Mouse (Mus musculus) MEL (cell line): ENCODE measurements at regions not wholly inside any gene's neighbourhood (a gene's known extent, or its start where the extent isn't known, plus 50 kb on each side); places are given as distances from the start of the nearest gene placed in this dataset.

ENCODE experiments used
- DNase-seq: peaks from one replicate; pipeline ENCODE4 v3.0.0; 2011; ENCODE audit warnings: low read depth, low spot score
- H3K27ac ChIP-seq: 2 replicates; pipeline ENCODE4 v1.5.1; 2012; ENCODE audit warnings: low read depth, mild to moderate bottlenecking, control low read depth, low read length, moderate library complexity; ENCODE audit not compliant: control insufficient read depth
- H3K27me3 ChIP-seq, 2 experiments: fragments of 150-350 bp in 1 of 2; sonication (generic) in 1 of 2; 2 replicates each; pipeline ENCODE4 v1.6.1; 2012; ENCODE audit warnings: low read length in 2 of 2, mild to moderate bottlenecking in 2 of 2, improper control_type of control experiment in 1 of 2, moderate library complexity in 1 of 2; ENCODE audit not compliant: insufficient read depth in 2 of 2, control insufficient read depth in 1 of 2
- H3K36me3 ChIP-seq, 2 experiments: 2 replicates each; pipeline ENCODE4 v1.6.1; 2012 to 2014; ENCODE audit warnings: low read length in 2 of 2, improper control_type of control experiment in 1 of 2, inconsistent platforms in 1 of 2, mild to moderate bottlenecking in 1 of 2; ENCODE audit not compliant: insufficient read depth in 2 of 2, control insufficient read depth in 1 of 2
- H3K4me1 ChIP-seq, 2 experiments: fragments of 150-350 bp in 1 of 2; sonication (generic) in 1 of 2; 2 replicates each; pipeline ENCODE4 v1.6.1; 2012; ENCODE audit warnings: low read length in 2 of 2, improper control_type of control experiment in 1 of 2, mild to moderate bottlenecking in 1 of 2; ENCODE audit not compliant: insufficient read depth in 2 of 2, control insufficient read depth in 1 of 2
- H3K4me3 ChIP-seq, 2 experiments: fragments of 150-350 bp in 1 of 2; sonication (generic) in 1 of 2; 2 replicates each; pipeline ENCODE4 v1.5.1; 2012; ENCODE audit warnings: low read depth in 2 of 2, low read length in 2 of 2, mild to moderate bottlenecking in 2 of 2, moderate library complexity in 2 of 2, control low read depth in 1 of 2, improper control_type of control experiment in 1 of 2; ENCODE audit not compliant: control insufficient read depth in 1 of 2, insufficient read depth in 1 of 2
- H3K79me2 ChIP-seq: 2 replicates; pipeline ENCODE4 v1.6.1; 2012; ENCODE audit warnings: mild to moderate bottlenecking, low read length, moderate library complexity; ENCODE audit not compliant: control insufficient read depth, poor library complexity, insufficient read depth
- H3K9ac ChIP-seq: 2 replicates; pipeline ENCODE4 v1.6.1; 2012; ENCODE audit warnings: low read depth, mild to moderate bottlenecking, control low read depth, low read length, moderate library complexity; ENCODE audit not compliant: control insufficient read depth, poor library complexity, severe bottlenecking
- H3K9me3 ChIP-seq: fragments of 150-350 bp; sonication (generic); replicated peaks from 2 replicates; pipeline ENCODE4 v1.6.1; 2012; ENCODE audit warnings: mild to moderate bottlenecking, low read length, improper control_type of control experiment, moderate library complexity; ENCODE audit not compliant: insufficient read depth
- BHLHE40 ChIP-seq: IDR thresholded peaks from 2 replicates; pipeline ENCODE4 v1.6.1; 2012; ENCODE audit warnings: low read depth, mild to moderate bottlenecking, inconsistent platforms, low read length, improper control_type of control experiment, borderline replicate concordance
- CHD2 ChIP-seq: IDR thresholded peaks from 2 replicates; pipeline ENCODE4 v1.6.1; 2011; ENCODE audit warnings: low read length, improper control_type of control experiment
- CTCF ChIP-seq, 3 experiments: IDR thresholded peaks in 2 of 3; conservative IDR thresholded peaks in 1 of 3; 2 replicates each; pipeline ENCODE4 v1.5.1; 2011 to 2012; ENCODE audit warnings: low read length in 3 of 3, low read depth in 2 of 3, mild to moderate bottlenecking in 2 of 3, improper control_type of control experiment in 1 of 3, inconsistent platforms in 1 of 3, mixed read lengths in 1 of 3, moderate library complexity in 1 of 3; ENCODE audit not compliant: control insufficient read depth in 1 of 3, insufficient read depth in 1 of 3, poor library complexity in 1 of 3, severe bottlenecking in 1 of 3
- E2F4 ChIP-seq: IDR thresholded peaks from 2 replicates; pipeline ENCODE4 v1.6.1; 2011; ENCODE audit warnings: low read depth, low read length, improper control_type of control experiment, borderline replicate concordance
- ELF1 ChIP-seq: IDR thresholded peaks from 2 replicates; pipeline ENCODE4 v1.6.1; 2014; ENCODE audit warnings: low read depth, mild to moderate bottlenecking, inconsistent platforms, low read length, improper control_type of control experiment, moderate library complexity
- EP300 ChIP-seq, 2 experiments: IDR thresholded peaks; 2 replicates each; pipeline ENCODE4 v1.6.1; 2011; ENCODE audit warnings: improper control_type of control experiment in 2 of 2, low read length in 2 of 2, low read depth in 1 of 2, mild to moderate bottlenecking in 1 of 2
- GABPA ChIP-seq: IDR thresholded peaks from 2 replicates; pipeline ENCODE4 v1.6.1; 2012; ENCODE audit warnings: low read depth, mild to moderate bottlenecking, inconsistent platforms, low read length, improper control_type of control experiment, moderate library complexity
- GATA1 ChIP-seq: IDR thresholded peaks from 2 replicates; pipeline ENCODE4 v1.6.1; 2011; ENCODE audit warnings: low read depth, low read length, improper control_type of control experiment
- HCFC1 ChIP-seq: IDR thresholded peaks from 2 replicates; pipeline ENCODE4 v1.6.1; 2012; ENCODE audit warnings: low read depth, mild to moderate bottlenecking, inconsistent platforms, low read length, improper control_type of control experiment, moderate library complexity
- MAZ ChIP-seq: IDR thresholded peaks from 2 replicates; pipeline ENCODE4 v1.6.1; 2012; ENCODE audit warnings: low read depth, mild to moderate bottlenecking, inconsistent platforms, low read length, improper control_type of control experiment
- MYC ChIP-seq: IDR thresholded peaks from 2 replicates; pipeline ENCODE4 v1.6.1; 2011; ENCODE audit warnings: low read depth, mild to moderate bottlenecking, low read length, improper control_type of control experiment, moderate library complexity
- POLR2A ChIP-seq, 2 experiments: IDR thresholded peaks; 2 replicates each; pipeline ENCODE4 v1.6.1; 2011 to 2012; ENCODE audit warnings: low read length in 2 of 2, mild to moderate bottlenecking in 2 of 2, control low read depth in 1 of 2, improper control_type of control experiment in 1 of 2, low read depth in 1 of 2, moderate library complexity in 1 of 2; ENCODE audit not compliant: control insufficient read depth in 1 of 2, insufficient read depth in 1 of 2, poor library complexity in 1 of 2
- POLR2AphosphoS5 ChIP-seq: IDR thresholded peaks from 2 replicates; pipeline ENCODE4 v1.6.1; 2012; ENCODE audit warnings: low read depth, borderline replicate concordance, mild to moderate bottlenecking, inconsistent platforms, low read length, moderate library complexity, mixed read lengths
- RAD21 ChIP-seq: IDR thresholded peaks from 2 replicates; pipeline ENCODE4 v1.6.1; 2011; ENCODE audit warnings: mild to moderate bottlenecking, low read depth, low read length, improper control_type of control experiment
- SIN3A ChIP-seq: IDR thresholded peaks from 2 replicates; pipeline ENCODE4 v1.6.1; 2012; ENCODE audit warnings: low read length, improper control_type of control experiment, inconsistent platforms
- TBP ChIP-seq: IDR thresholded peaks from 2 replicates; pipeline ENCODE4 v1.8.0; 2011; ENCODE audit warnings: low read depth, low read length, improper control_type of control experiment
- TCF12 ChIP-seq: IDR thresholded peaks from 2 replicates; pipeline ENCODE4 v1.6.1; 2014; ENCODE audit warnings: low read depth, mild to moderate bottlenecking, inconsistent platforms, low read length, improper control_type of control experiment, moderate library complexity
- USF1 ChIP-seq: IDR thresholded peaks from 2 replicates; pipeline ENCODE4 v1.6.1; 2014; ENCODE audit warnings: low read depth, mild to moderate bottlenecking, inconsistent platforms, low read length, improper control_type of control experiment, moderate library complexity
- ZKSCAN1 ChIP-seq: IDR thresholded peaks from 2 replicates; pipeline ENCODE4 v1.6.1; 2012; ENCODE audit warnings: low read depth, mild to moderate bottlenecking, inconsistent platforms, low read length, improper control_type of control experiment, moderate library complexity

GRCm38 (mm10) chr1:128723843-128724242 is 131.8 kb upstream of the Cxcr4 start:
- no peak overlapping the region for H3K27ac ChIP-seq
- H3K79me2 ChIP-seq: no peaks in the 10 kb centered on the region
- no peak overlapping the region for H3K4me3 ChIP-seq
- TF ChIP-seq ZKSCAN1 (no peak), RAD21 (no peak), MAZ (no peak), HCFC1 (no peak), TBP (no peak), BHLHE40 (no peak), EP300 (IDR thresholded peaks at IDR 0.05; ENCODE audit: low read depth in 1 of 2, low read length in 2 of 2) (no peak), E2F4 (no peak), GABPA (no peak)
- no peak overlapping the region for H3K9ac ChIP-seq
- no peaks in the 10 kb centered on the region for H3K36me3 ChIP-seq
- H3K9me3 ChIP-seq: no peaks in the 10 kb centered on the region
- H3K27me3 ChIP-seq: no peaks in the 10 kb centered on the region
- no peaks in the 10 kb centered on the region for H3K4me1 ChIP-seq
- no peak for DNase-seq

- no peak for DNase-seq
- TF ChIP-seq ZKSCAN1 (no peak), E2F4 (no peak), ELF1 (no peak), USF1 (no peak), SIN3A (no peak), TCF12 (no peak), CHD2 (no peak), MYC (no peak), POLR2A (IDR thresholded peaks at IDR 0.05; ENCODE audit: control insufficient read depth in 1 of 2, insufficient read depth in 1 of 2, low read depth in 1 of 2, low read length in 2 of 2, poor library complexity in 1 of 2) (no peak), MAZ (no peak), POLR2AphosphoS5 (no peak), BHLHE40 (no peak), CTCF (IDR thresholded peaks at IDR 0.05 in 2 of 3, conservative IDR thresholded peaks at IDR 0.05 in 1 of 3; ENCODE audit: control insufficient read depth in 1 of 3, insufficient read depth in 1 of 3, low read depth in 2 of 3, low read length in 3 of 3, poor library complexity in 1 of 3, severe bottlenecking in 1 of 3) (no peak), EP300 (IDR thresholded peaks at IDR 0.05; ENCODE audit: low read depth in 1 of 2, low read length in 2 of 2) (no peak), GATA1 (no peak), GABPA (no peak)
- Histone ChIP-seq H3K9ac (no peak overlapping the region), H3K9me3 (no peaks in the 10 kb centered on the region), H3K4me1 (no peaks in the 10 kb centered on the region), H3K27ac (no peak overlapping the region), H3K36me3 (no peaks in the 10 kb centered on the region), H3K4me3 (no peak overlapping the region), H3K27me3 (no peaks in the 10 kb centered on the region; a peak in 1 of 4 replicates), H3K79me2 (no peaks in the 10 kb centered on the region)
Observed at GRCm38 (mm10) chr1:128722061-128722471, 130.0 kb upstream of the Cxcr4 start.
